Mouse (Mus musculus): ENCODE results near the gene Myb. TPM values are rescaled to one million over a fixed set of nuclear protein-coding genes. Genes with fewer than 3 reads are reported as not detected.

The Myb gene
- total RNA-seq, 4 experiments from 2014 or later: 0.17 TPM; not detected in 3

GRCm38 (mm10) chr10:21082447-21082846, 78.3 kb downstream of the Myb start:
- DNase-seq (ENCODE audit: low spot score): no peak

GRCm38 (mm10) chr10:21077151-21077719, 83.5 kb downstream of the Myb start:
- no peak for DNase-seq (ENCODE audit: low spot score)

GRCm38 (mm10) chr10:21076731-21077130, 84.1 kb downstream of the Myb start:
- DNase-seq (ENCODE audit: low spot score): no peak

GRCm38 (mm10) chr10:21076137-21076536, 84.6 kb downstream of the Myb start:
- no peak for DNase-seq (ENCODE audit: low spot score)

Other genes with a start within 250 kb of the Myb start
- gene Ahi1, start 208.4 kb downstream of the Myb start, total RNA-seq (2022): 1 to 10 TPM in 3 of 4 experiments, under 1 TPM in 1; 0.79 to 1.6 (median 1.5) TPM
- 10 to 100 TPM; 62.9 to 78.5 (median 71.0) TPM for gene Hbs1l, start 135.0 kb upstream of the Myb start, total RNA-seq (2022)
- not detected for gene Aldh8a1, start 216.3 kb upstream of the Myb start, total RNA-seq (2022)

All from heart, adult 8-10 months (tissue).